Mouse (Mus musculus): Measurements from ENCODE around the gene Fam208b. TPM values are rescaled to one million over a fixed set of nuclear protein-coding genes. Genes with fewer than 3 reads are reported as not detected.

Gene Fam208b
- polyA plus RNA-seq, 1 experiment from 2014 or later, result 13.8 TPM

DNA sequence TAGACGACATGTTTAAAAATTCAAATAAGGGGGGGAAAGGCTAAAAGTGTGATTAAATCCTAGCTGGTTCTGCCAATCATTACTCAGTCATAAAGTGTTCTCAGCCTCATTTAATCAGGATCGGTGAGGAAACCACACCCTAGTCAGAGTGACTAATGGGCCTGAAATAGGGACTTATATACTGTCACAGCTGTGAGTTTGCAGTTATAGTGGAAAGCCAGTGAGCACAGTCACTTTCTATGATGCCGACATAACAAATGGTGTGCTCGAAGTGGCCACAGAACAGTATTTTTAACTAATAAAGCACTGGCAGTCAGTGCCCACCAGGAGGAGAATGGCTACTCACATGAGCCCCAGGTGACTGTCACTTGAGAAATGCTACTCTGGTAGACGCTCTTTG is 66.0 kb downstream of the Fam208b start:
- Histone ChIP-seq H3K4me1 (replicated peaks; ENCODE audit: control insufficient read depth, insufficient read depth, low read length) (peaks cover 14% of the 10 kb centered on the region), H3K9ac (ENCODE audit: low read length) (no peak overlapping the region), H3K4me3 (ENCODE audit: low read depth, low read length) (no peak overlapping the region), H3K27ac (ENCODE audit: low read depth) (no peak overlapping the region), H3K36me3 (ENCODE audit: control insufficient read depth, insufficient read depth, low read length) (peaks cover 26% of the 10 kb centered on the region), H3K27me3 (replicated peaks; ENCODE audit: control insufficient read depth, insufficient read depth, low read length) (no peaks in the 10 kb centered on the region), H3K9me3 (ENCODE audit: control insufficient read depth, low read length) (no peaks in the 10 kb centered on the region), H3K4me2 (ENCODE audit: low read length) (no peak overlapping the region)
- ATAC-seq (replicated peaks; ENCODE audit: low FRiP score, low TSS enrichment, low read depth) (no peak), DNase-seq (ENCODE audit: low spot score) (no peak)
- WGBS, result 77% methylated on average over 5 of the region's 5 CpGs

DNA sequence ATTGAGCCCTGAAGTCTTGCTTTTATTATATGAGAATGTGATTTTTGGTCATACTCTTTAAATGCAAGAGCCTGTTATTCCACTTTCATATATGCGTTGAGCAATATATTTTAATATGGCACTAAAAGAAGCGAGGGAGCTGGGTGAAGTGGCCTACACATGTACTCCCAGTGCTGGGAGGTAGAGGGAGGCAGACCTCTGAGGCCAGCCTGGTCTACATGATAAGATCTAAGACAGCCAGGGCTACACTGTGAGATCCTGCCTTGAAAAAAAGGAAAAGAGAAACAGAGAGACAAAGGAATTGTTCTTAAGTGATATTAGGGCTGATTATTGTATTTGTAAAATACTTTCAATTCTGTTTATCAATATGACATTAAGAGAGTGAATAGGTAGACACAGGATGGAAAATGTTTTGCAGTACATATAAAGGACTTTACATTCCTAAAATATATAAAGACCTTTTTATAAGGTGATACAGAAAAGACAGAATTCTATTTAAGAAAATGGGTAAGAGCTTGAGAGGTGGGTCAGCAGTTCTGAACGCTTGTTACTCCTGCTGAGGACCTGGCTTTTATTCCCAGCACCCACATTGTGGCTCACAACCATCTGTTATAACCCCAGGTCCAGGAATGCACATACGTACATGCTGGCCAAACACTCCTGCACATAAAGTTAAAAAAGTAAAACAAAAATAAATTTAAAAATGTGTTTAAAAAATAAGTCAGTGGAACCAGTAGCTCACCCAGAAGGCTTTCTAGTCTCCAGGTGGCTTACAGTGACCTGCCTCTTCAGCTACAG is 66.6 kb downstream of the Fam208b start:
- peaks cover 20% of the 10 kb centered on the region for H3K4me1 ChIP-seq (replicated peaks; ENCODE audit: control insufficient read depth, insufficient read depth, low read length)
- ATAC-seq (replicated peaks; ENCODE audit: low FRiP score, low TSS enrichment, low read depth), result no peak
- no peaks in the 10 kb centered on the region for H3K27me3 ChIP-seq (replicated peaks; ENCODE audit: control insufficient read depth, insufficient read depth, low read length)
- no peaks in the 10 kb centered on the region for H3K9me3 ChIP-seq (ENCODE audit: control insufficient read depth, low read length)
- H3K4me3 ChIP-seq (ENCODE audit: low read depth, low read length), result no peak overlapping the region
- DNase-seq (ENCODE audit: low spot score), result no peak
- 87% methylated on average over 4 of the region's 4 CpGs for WGBS
- peaks cover 20% of the 10 kb centered on the region for H3K36me3 ChIP-seq (ENCODE audit: control insufficient read depth, insufficient read depth, low read length)
- H3K4me2 ChIP-seq (ENCODE audit: low read length), result no peak overlapping the region
- no peak overlapping the region for H3K9ac ChIP-seq (ENCODE audit: low read length)
- no peak overlapping the region for H3K27ac ChIP-seq (ENCODE audit: low read depth)

DNA sequence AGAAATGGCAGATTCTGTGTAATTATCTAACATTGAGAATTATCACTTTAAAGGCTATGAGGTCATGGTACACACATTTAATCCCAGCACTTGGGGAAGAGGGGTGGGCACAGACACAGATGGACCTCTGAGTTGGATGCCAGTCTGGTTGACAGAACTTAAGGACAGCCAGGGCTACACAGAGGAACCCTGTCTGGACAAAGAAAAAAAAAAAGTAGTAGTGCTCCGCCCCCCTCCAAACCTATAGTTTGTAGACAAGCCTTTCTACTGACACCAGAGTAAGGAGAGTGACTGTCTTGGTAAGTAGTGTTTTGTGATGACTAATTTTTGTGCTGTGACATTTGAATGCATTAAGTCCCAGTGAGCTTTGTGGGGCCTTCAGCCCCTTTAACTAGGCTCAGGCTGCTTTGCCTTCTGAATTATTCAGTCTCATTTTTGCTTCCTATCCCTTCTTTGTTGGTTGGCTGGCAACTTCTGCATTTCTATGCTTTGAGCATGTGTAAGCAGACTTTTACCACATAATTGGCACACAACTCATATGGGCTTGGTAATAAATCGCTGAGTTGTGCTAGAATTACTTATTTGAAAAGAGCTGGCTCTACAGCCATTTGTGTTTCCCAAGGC is 69.6 kb downstream of the Fam208b start:
- Histone ChIP-seq H3K27me3 (replicated peaks; ENCODE audit: control insufficient read depth, insufficient read depth, low read length) (no peaks in the 10 kb centered on the region), H3K4me3 (ENCODE audit: low read depth, low read length) (no peak overlapping the region), H3K9me3 (ENCODE audit: control insufficient read depth, low read length) (peaks cover 4% of the 10 kb centered on the region; the same call in 1 of the 2 replicates), H3K36me3 (ENCODE audit: control insufficient read depth, insufficient read depth, low read length) (0 out of 2 replicates have a peak, but pooled peaks cover 3% of the 10 kb centered on the region), H3K4me1 (replicated peaks; ENCODE audit: control insufficient read depth, insufficient read depth, low read length) (peaks cover 21% of the 10 kb centered on the region), H3K4me2 (ENCODE audit: low read length) (no peak overlapping the region), H3K27ac (ENCODE audit: low read depth) (no peak overlapping the region), H3K9ac (ENCODE audit: low read length) (no peak overlapping the region)
- WGBS, result 87% methylated on average over 2 of the region's 2 CpGs
- DNase-seq (ENCODE audit: low spot score) (no peak), ATAC-seq (replicated peaks; ENCODE audit: low FRiP score, low TSS enrichment, low read depth) (no peak)

DNA sequence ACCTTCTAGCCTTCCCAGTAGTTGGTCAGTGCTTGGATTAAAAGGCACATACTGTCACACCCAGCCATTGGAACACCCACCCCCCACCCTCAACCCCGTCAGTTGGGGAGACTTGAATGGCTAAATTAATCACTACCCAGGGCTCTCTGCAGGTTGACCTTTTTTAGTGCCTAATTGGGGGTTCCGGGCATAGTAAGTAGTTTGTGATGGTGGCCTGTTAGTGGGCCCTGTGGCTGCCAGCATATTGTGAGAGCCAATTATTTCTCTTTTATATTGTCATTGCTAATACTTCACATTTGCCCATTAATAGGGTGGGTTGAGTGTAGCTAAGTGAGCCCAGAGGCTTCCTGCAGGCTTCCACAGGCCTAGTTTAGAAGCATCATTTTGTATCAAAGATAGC is 70.7 kb downstream of the Fam208b start:
- no peak overlapping the region for H3K9ac ChIP-seq (ENCODE audit: low read length)
- ATAC-seq (replicated peaks; ENCODE audit: low FRiP score, low TSS enrichment, low read depth), result no peak
- H3K4me3 ChIP-seq (ENCODE audit: low read depth, low read length), result peak overlapping the region; percentile 67; the same call in 1 of the 2 replicates

DNA sequence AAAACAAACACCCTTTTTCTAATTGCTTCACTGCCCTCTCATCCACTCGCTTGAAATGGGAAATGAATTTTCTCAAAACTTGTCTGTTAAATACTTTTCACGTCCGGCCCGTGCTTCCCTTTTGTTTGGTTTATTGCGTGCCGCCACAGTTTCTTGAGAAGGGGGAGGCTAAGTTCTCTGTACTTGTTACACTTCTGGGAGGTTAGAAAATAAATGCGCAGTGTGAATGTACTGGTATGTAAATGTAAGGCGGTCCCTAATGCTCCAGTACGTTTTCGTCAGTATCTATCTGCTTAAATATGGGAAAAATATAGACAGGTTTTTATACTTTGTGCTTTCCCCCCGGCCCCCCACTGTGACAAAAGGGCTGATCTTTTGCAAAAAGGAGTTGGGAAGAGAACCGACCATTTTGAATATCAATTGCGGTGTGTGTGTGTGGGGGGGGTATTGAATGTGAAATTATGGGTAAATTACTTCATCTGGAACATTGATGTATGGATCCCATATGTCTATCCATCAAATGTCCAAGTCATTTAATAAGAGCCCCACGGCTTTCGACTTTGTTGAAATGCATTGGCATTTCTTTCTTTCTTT is 71.8 kb downstream of the Fam208b start:
- no peaks in the 10 kb centered on the region for H3K27me3 ChIP-seq (replicated peaks; ENCODE audit: control insufficient read depth, insufficient read depth, low read length)
- 3% methylated on average over 15 of the region's 15 CpGs for WGBS
- H3K9ac ChIP-seq (ENCODE audit: low read length), result peak overlapping the region; percentile 91
- DNase-seq (ENCODE audit: low spot score) (no peak), ATAC-seq (replicated peaks; ENCODE audit: low FRiP score, low TSS enrichment, low read depth) (no peak)
- peak overlapping the region; percentile 61 for H3K4me2 ChIP-seq (ENCODE audit: low read length)
- peak overlapping the region; percentile 97 for H3K27ac ChIP-seq (ENCODE audit: low read depth)
- peaks cover 4% of the 10 kb centered on the region; the same call in 1 of the 2 replicates for H3K9me3 ChIP-seq (ENCODE audit: control insufficient read depth, low read length)
- no peaks in the 10 kb centered on the region for H3K36me3 ChIP-seq (ENCODE audit: control insufficient read depth, insufficient read depth, low read length)
- H3K4me1 ChIP-seq (replicated peaks; ENCODE audit: control insufficient read depth, insufficient read depth, low read length), result peaks cover 21% of the 10 kb centered on the region
- peak overlapping the region; percentile 67 for H3K4me3 ChIP-seq (ENCODE audit: low read depth, low read length)

More for the DNA sequence above, 70.7 kb downstream of the Fam208b start:
- peaks cover 21% of the 10 kb centered on the region for H3K4me1 ChIP-seq (replicated peaks; ENCODE audit: control insufficient read depth, insufficient read depth, low read length)
- no peak overlapping the region for H3K27ac ChIP-seq (ENCODE audit: low read depth)
- H3K9me3 ChIP-seq (ENCODE audit: control insufficient read depth, low read length), result peaks cover 4% of the 10 kb centered on the region; the same call in 1 of the 2 replicates
- no peaks in the 10 kb centered on the region for H3K27me3 ChIP-seq (replicated peaks; ENCODE audit: control insufficient read depth, insufficient read depth, low read length)
- WGBS, result 42% methylated on average over 2 of the region's 2 CpGs
- peak overlapping the region; percentile 61 for H3K4me2 ChIP-seq (ENCODE audit: low read length)
- no peaks in the 10 kb centered on the region for H3K36me3 ChIP-seq (ENCODE audit: control insufficient read depth, insufficient read depth, low read length)
- DNase-seq (ENCODE audit: low spot score), result no peak

DNA sequence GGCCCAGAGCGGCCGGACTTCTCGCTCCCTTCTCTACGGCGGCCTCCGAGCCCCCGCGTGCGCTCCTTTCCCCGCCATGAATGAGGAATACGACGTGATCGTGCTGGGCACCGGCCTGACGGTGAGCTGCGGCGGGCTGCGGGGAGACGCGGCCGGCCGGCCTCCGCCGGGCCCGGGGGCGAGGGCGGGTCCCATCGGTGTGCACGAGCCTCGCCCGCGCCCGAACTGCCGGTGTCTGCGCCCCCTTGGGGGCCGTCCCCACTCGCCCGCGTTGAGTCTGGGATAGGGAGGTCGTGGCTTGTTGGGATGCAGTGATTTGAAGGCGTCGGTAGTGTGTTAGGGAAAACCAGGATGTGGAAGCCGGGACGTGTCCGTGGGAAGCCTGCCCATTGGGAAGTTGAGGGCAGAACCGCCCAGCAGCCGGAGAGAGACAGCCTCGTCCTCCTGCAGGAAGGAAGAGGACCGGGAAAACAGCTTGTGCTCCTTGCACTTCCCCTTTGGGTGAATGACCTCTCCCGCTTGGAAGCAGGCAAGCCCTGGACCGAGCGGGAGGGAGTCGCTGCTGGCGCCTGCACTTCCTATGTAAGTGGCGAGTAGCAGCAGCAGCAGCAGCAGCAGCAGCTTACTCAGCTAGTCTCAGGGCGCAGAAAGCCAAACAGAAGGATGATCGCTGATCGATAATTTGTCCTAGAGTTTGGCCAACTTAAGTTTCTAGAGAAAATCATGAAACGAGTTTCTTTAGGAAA is 72.5 kb downstream of the Fam208b start:
- Histone ChIP-seq H3K9ac (ENCODE audit: low read length) (peak overlapping the region; percentile 91), H3K9me3 (ENCODE audit: control insufficient read depth, low read length) (peaks cover 4% of the 10 kb centered on the region; the same call in 1 of the 2 replicates), H3K27me3 (replicated peaks; ENCODE audit: control insufficient read depth, insufficient read depth, low read length) (no peaks in the 10 kb centered on the region), H3K4me1 (replicated peaks; ENCODE audit: control insufficient read depth, insufficient read depth, low read length) (peaks cover 18% of the 10 kb centered on the region), H3K27ac (ENCODE audit: low read depth) (peak overlapping the region; percentile 97), H3K4me3 (ENCODE audit: low read depth, low read length) (peak overlapping the region; percentile 67), H3K36me3 (ENCODE audit: control insufficient read depth, insufficient read depth, low read length) (no peaks in the 10 kb centered on the region), H3K4me2 (ENCODE audit: low read length) (peak overlapping the region; percentile 61)
- ATAC-seq (replicated peaks; ENCODE audit: low FRiP score, low TSS enrichment, low read depth) (peak; percentile 59), DNase-seq (ENCODE audit: low spot score) (peak; percentile 86)
- 0% methylated on average over 59 of the region's 59 CpGs for WGBS

DNA sequence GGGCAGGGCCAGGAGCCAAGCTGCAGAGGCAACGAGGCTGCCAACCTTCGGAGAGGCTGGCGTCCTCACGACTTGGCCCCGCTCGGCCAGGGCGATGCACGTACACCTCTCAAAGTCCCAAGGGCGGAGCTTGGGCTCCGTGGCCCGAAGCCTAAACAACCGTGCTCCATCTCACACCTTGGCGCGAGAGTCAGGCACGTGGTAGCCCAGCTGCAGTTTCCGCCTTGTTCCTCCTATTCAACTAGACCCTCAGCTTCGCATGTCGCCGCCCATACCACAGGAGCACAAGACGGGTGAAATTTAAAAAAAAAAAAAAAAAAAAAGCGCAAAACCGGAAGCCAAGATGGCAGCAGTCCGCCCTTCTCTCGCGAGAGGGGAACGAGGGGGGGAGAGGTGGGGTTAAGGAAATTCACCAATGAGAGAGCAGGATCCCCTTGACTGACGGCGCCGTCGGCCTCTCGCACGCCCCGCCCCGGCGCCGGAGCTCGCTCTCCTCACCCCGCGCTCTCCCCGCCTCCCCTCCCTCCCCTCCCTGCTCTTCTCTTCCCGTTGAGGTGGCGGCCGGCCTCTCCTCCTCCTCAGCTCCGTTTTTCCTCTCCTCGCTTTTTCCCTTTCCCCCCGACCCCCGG is 73.2 kb downstream of the Fam208b start, which contains the start of gene Gdi2:
Gdi2 (plus strand) TSS at position 470 of the 629 bp plus-strand sequence.
- peak; percentile 97 for ATAC-seq (replicated peaks; ENCODE audit: low FRiP score, low TSS enrichment, low read depth)
- DNase-seq (ENCODE audit: low spot score), result peak; percentile 99
- Histone ChIP-seq H3K4me1 (replicated peaks; ENCODE audit: control insufficient read depth, insufficient read depth, low read length) (peaks cover 18% of the 10 kb centered on the region), H3K9ac (ENCODE audit: low read length) (peak within 1 kb of the TSS; percentile 91), H3K9me3 (ENCODE audit: control insufficient read depth, low read length) (peaks cover 4% of the 10 kb centered on the region; the same call in 1 of the 2 replicates), H3K4me3 (ENCODE audit: low read depth, low read length) (peak within 1 kb of the TSS; percentile 67), H3K36me3 (ENCODE audit: control insufficient read depth, insufficient read depth, low read length) (no peaks in the 10 kb centered on the region), H3K4me2 (ENCODE audit: low read length) (peak within 1 kb of the TSS; percentile 70), H3K27ac (ENCODE audit: low read depth) (peak within 1 kb of the TSS; percentile 97), H3K27me3 (replicated peaks; ENCODE audit: control insufficient read depth, insufficient read depth, low read length) (no peaks in the 10 kb centered on the region)
- WGBS, result 0% methylated on average over 37 of the region's 47 CpGs

DNA sequence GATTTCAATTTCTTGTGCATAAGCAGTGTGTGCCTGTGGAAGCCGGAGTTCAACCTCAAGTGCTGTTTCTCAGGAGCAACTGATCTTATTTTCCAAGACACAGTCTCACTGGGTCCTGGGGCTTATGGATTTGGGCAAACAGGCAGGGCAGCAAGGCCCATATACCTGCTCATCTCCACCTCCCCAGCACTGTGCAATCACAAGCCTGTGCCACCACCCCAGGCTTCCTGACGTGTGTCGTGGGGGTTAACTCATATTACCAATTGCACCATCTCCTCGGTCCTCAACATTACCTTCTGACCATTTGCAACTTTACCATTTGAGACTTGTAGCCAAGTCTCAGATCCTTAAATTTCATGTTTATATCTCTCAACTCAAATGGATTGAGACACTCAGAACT is 76.8 kb downstream of the Fam208b start:
- DNase-seq (ENCODE audit: low spot score) (no peak), ATAC-seq (replicated peaks; ENCODE audit: low FRiP score, low TSS enrichment, low read depth) (no peak)
- Histone ChIP-seq H3K4me2 (ENCODE audit: low read length) (no peak overlapping the region), H3K27me3 (replicated peaks; ENCODE audit: control insufficient read depth, insufficient read depth, low read length) (no peaks in the 10 kb centered on the region), H3K36me3 (ENCODE audit: control insufficient read depth, insufficient read depth, low read length) (no peaks in the 10 kb centered on the region), H3K9me3 (ENCODE audit: control insufficient read depth, low read length) (peaks cover 4% of the 10 kb centered on the region; the same call in 1 of the 2 replicates), H3K27ac (ENCODE audit: low read depth) (no peak overlapping the region), H3K4me3 (ENCODE audit: low read depth, low read length) (no peak overlapping the region), H3K4me1 (replicated peaks; ENCODE audit: control insufficient read depth, insufficient read depth, low read length) (no peaks in the 10 kb centered on the region; the same call in 1 of the 2 replicates), H3K9ac (ENCODE audit: low read length) (no peak overlapping the region)
- 90% methylated on average over 4 of the region's 4 CpGs for WGBS

Measured in intestine, embryonic 14.5 days (tissue).